Mouse (Mus musculus) small intestine, adult 2 months (tissue): ENCODE measurements at regions not wholly inside any gene's neighbourhood (a gene's known extent, or its start where the extent isn't known, plus 50 kb on each side); places are given as distances from the start of the nearest gene placed in this dataset.

Experiments
- CTCF ChIP-seq: fragments of 200-500 bp; IDR thresholded peaks from 2 replicates; pipeline ENCODE4 v1.5.1; 2012; ENCODE audit warnings: low read depth, mild to moderate bottlenecking, control low read depth, inconsistent platforms, low read length, moderate library complexity, mixed read lengths; ENCODE audit not compliant: insufficient replicate concordance, insufficient read length; ENCODE audit errors: extremely low read depth
- POLR2A ChIP-seq: fragments of 200-500 bp; IDR thresholded peaks from 2 replicates; pipeline ENCODE4 v1.6.1; 2012; ENCODE audit warnings: low read depth, mild to moderate bottlenecking, control low read depth, inconsistent platforms, low read length, moderate library complexity

DNA sequence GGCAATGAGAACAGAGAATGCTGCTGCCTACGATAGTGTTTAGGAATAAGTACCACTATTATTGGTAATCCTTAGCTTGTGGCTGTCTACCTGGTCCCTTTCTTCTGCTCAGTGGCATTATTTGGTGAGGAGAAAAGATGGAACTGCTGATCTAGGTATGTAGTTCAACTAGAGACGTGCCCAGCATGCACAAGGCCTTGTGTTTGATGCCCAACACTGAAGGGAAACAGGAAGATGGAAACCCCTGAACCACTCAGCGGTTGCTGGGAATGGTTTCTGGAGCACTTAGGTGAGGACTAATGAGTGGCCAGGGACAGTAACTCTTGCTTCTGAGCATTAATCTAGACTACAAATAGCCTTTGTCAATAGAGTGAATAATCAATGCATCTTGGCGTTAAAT lies 1145.5 kb downstream of the Adam3 start:
- no peak for TF ChIP-seq POLR2A
- TF ChIP-seq CTCF = no peak
